Mouse (Mus musculus): Measurements from ENCODE around the gene Acad12.

Gene Acad12

DNA sequence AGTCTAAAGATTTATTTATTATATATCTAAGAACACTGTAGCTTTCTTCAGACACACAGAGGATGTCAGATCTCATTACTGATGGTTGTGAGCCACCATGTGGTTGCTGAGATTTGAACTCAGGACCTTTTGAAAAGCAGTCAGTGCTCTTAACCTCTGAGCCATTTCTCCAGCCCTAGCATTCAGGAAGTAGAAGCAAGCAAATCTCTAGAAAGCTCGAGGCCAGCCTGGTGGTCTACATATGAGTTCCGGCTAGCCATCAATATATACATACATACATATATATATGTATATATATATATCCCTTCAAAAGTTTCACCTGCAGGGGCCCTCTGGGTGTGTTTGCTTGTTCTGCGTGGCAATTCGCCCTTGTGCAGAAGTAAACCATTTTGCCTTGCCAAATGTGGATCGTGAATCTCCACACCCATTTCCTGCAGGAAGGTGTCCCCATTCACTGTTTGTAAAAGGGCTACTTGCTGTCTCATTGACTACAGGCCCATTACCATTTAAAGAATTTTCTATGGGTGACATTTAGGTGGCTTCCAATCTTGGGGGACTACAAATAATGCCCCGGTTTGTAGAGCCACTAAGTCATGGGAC lies 23.9 kb downstream of the Acad12 start:
- ChIA-PET CTCF (interaction anchor here in 2 of 4 experiments (1.2 to 2.5 kb wide), 2 partner anchors 11 kb away, joined by 3 to 8 read pairs; no protein-coding TSS in a partner anchor), POLR2A (interaction anchor here in 3 of 4 experiments (0.6 to 3.6 kb wide), 5 partner anchors 12 to 110 kb away, joined by 3 to 21 read pairs (median 3); no protein-coding TSS in a partner anchor)

DNA sequence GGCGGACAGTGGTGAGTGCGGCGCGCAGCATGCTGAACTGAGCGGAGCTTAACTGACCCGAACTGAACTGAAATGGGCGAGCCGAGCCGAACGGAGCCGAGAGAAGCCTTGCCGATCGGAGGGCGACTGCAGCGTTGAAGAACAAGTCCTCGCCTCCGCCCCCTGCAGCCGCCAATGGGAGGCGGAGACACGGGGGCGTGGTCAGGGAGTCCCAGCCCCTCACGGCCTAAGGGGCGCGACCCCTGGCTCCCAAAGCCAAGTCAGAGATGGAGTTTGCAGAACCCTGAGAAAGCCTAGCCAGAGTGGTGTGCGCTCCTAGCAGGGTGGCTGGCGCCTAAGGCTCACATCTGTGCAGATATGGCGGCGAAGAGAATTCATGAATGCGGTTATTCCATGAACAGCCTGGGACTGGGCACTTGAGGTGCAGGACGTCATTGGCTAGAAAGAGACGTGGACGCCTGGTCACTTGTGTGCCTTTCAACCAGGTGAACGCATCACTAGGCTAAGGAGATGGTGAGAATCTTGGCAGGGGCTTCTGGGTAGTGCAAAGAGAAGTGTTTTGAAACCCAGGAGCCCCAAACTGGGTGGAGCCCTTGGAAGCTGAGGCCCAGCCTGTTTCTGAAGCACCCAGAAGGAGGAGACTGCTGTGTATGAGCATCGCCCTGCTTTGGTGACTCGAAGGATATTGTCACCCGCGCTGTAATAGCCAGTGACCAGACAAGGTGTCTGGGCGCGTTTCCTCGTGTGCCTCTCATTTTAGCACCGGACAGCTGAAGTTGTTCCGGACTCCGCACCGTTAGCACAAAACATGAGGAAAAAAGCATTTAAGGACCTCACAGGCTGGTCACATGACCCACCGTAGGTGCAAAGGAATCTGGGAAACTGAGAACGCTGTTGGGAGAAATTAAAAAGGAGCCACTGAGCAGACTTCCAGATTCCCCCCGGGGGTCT lies 25.0 kb downstream of the Acad12 start, which contains the start of gene Aldh2:
Gene Aldh2, minus strand, starts transcription at position 374 of the 951 bp plus-strand sequence.
- ChIA-PET CTCF (interaction anchor here in 2 of 4 experiments (0.6 to 2.8 kb wide), 6 partner anchors 8 to 59 kb away, joined by 3 to 12 read pairs (median 6); no protein-coding TSS in a partner anchor), POLR2A (interaction anchor here in 3 of 4 experiments (0.6 to 3.6 kb wide), 20 partner anchors 9 to 261 kb away, joined by 3 to 21 read pairs (median 4); no protein-coding TSS in a partner anchor)

DNA sequence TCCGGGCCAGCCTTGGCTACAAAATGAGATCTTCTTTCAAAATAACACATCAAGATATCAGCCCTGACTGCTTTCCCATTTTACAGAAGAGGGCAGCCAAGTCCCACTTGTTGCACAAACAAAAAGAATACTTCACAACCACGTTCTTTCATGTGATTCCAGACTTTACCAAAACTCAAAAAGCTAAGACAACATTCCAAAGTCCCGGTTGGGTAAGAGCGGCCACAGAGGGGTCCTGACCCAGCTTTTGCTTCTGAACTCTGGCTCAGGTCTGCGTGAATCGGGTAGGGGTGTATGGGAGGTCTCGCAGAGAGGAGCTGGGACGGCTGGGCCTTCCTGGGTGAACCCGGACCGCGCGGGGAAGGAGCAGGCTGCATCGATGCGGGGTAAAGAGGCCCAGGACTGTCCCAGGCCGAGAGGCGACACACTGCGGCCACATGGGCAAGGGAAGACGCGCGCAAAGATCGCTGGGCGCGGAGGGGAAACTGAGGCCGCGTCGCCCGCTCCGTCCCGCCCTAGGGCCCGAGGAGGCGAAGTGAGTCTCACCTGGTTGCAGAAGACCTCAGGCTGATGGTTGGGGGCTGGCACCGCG lies 25.8 kb downstream of the Acad12 start:
- CTCF ChIA-PET = interaction anchor here (0.5 to 2.8 kb wide), 8 partner anchors 9 to 346 kb away, joined by 3 to 12 read pairs (median 4); no protein-coding TSS in a partner anchor
- POLR2A ChIA-PET = interaction anchor here in 3 of 4 experiments (0.6 to 3.6 kb wide), 20 partner anchors 8 to 1761 kb away, joined by 3 to 21 read pairs (median 4); partner anchors contain the start of gene Mapkapk5 (in 1 of the 3)

DNA sequence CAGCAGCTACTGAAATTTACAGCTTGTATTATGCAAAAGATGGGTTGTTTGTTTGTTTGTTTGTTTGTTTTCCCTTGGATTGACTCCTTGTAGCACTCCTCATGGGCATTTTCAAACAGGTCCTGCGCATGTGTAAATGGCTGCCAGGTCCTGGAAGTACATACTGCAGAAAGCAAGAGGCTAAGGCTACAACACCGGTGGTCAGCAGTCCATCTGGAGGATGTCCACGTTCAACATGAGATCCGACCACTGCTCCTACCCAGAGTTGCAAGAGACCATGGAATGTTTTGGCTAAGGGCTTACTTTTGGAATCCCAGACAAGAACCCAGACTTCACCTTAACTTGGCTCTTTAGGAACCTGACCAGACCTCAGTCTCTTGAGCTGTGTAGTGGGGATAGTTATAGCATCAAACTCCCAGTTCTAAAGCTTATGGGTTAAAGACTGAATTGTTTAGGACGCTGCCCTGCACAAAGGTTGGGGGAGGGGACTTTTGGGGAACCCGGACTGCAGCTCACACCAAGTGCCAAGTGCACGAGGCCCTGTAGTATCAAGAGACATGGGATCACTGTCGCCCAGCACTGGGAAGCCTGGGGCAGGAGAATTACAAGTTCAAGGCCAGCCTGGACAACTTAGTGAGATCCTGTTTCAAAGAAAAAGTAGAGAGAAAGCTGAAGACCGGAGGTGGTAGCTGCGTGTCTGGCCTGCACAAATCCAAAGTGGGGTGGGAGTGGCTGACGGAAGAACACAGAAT lies 26.5 kb downstream of the Acad12 start:
- ChIA-PET CTCF (interaction anchor here (0.5 to 2.8 kb wide), 8 partner anchors 9 to 1333 kb away, joined by 3 to 12 read pairs (median 5); no protein-coding TSS in a partner anchor), POLR2A (interaction anchor here (0.6 to 3.6 kb wide), 23 partner anchors 8 to 1762 kb away, joined by 3 to 21 read pairs (median 4); partner anchors contain the start of gene Mapkapk5 (in 1 of the 4))

DNA sequence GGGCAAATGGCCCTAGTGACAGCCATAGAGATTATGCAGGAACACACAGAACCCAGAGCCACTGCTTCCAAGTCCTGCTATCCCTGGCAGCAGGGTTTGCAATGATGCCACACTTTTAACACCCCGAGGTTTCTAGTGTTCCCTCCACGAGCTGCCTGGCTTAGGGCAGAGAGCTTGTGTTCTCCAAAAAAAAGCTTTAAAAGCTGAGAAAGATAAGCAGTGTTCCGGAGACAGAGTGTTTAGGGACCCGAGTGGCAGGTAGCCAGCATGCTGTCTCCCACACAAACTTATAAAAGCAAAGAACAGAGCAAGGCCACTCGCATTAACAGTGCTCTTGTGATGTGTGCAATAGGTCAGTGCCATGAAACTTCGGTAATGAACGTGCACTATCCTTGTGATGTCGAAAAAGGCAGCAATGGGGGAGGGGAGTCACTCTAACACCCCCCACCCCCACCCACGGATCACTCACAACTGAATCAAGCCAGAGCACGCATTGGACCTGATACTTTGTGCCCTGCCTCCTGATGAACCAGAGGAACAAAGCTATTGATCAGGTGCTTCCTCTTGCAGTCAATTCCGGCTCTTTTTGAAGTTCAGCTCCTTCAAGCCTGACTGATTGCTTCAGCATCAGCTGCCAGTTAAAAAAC lies 27.2 kb downstream of the Acad12 start:
- POLR2A ChIA-PET = interaction anchor here (0.6 to 3.6 kb wide), 16 partner anchors 9 to 1467 kb away, joined by 3 to 21 read pairs (median 4); partner anchors contain the start of gene Mapkapk5 (in 1 of the 4)
- CTCF ChIA-PET = interaction anchor here in 3 of 4 experiments (0.7 to 2.8 kb wide), 5 partner anchors 10 to 1334 kb away, joined by 3 to 12 read pairs (median 6); no protein-coding TSS in a partner anchor

DNA sequence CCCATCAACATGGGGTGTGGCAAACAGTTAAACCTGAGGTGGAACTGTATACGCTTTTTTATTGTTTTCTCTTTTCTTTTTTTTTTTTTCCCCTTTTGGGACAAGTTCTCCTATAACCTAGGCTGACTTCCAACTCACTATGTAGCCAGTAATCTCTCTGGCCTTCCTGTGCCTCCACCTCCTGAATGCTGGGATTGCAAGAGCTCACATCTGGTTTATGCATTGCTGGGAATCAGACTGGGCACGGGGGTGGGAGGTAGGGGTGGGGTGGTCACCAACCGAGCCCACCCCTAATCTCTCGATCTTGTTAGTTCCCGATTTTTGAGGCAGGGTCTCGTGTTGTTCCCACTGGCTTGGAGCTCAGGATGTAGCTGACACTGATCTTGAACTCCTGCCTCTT lies 28.8 kb downstream of the Acad12 start:
- ChIA-PET CTCF (interaction anchor here (0.6 to 1.4 kb wide), 4 partner anchors 9 to 81 kb away, joined by 3 to 12 read pairs (median 4); no protein-coding TSS in a partner anchor), POLR2A (interaction anchor here in 2 of 4 experiments (0.6 to 2.0 kb wide), 8 partner anchors 9 to 265 kb away, joined by 3 to 9 read pairs (median 3); no protein-coding TSS in a partner anchor)

DNA sequence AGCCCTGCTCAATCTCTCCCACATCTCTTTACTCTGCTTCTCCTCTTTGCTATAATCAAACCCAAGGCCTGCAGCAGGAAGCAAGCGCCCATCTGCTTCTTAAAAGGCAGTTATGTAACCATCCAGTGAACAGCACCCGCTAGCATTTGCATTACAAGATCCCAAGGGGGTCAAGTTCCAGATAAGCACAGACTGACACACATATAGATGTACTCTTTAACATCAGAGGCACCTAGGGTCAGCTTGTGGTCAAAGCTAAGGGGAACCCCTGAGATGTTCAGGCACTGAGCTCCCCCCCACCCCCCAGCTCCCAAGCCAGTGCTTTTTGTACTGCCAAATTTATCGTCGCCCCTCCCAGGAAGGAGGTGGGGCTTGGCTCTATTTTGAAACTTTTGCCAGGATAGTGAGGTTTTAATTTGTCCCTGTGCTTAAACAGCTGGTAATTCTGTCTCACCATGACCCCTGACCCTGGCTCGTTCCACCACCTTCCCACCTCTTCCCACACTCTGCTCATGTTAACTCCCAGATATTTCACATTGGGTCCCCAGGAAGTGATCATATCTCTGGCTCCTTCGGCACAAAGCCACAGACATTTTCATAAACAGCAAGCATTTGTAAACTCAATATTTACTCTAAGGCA lies 32.2 kb downstream of the Acad12 start:
- ChIA-PET CTCF (interaction anchor here in 3 of 4 experiments (0.6 to 1.2 kb wide), 5 partner anchors 15 to 1248 kb away, joined by 3 to 16 read pairs (median 3); no protein-coding TSS in a partner anchor), POLR2A (interaction anchor here in 3 of 4 experiments (0.6 to 1.7 kb wide), 8 partner anchors 10 to 107 kb away, joined by 3 to 10 read pairs (median 4); no protein-coding TSS in a partner anchor)

DNA sequence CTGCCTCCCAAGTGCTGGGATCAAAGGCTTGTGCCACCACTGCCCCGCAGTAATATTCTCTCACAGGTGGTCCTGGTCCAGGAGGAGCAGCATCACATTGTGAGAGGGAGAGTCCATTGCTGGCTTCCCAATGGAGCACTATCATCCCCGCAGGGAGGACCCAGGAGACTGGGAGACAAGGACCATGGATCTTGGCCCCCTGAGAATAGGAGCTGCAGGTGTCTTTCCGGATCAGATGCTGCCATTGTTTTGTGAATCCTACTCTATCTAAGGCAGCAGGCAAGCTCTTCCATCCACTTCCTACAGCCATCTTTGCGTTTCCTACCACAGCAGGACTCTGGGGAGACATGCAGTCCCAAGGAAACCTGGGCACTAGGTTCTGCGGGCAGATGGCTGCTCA lies 33.0 kb downstream of the Acad12 start:
- POLR2A ChIA-PET = interaction anchor here in 3 of 4 experiments (0.6 to 1.7 kb wide), 6 partner anchors 11 to 488 kb away, joined by 3 to 5 read pairs (median 3); no protein-coding TSS in a partner anchor
- CTCF ChIA-PET = interaction anchor here in 1 of 4 experiments (1.2 kb wide), 1 partner anchor 16 kb away, joined by 3 read pairs; no protein-coding TSS in a partner anchor

DNA sequence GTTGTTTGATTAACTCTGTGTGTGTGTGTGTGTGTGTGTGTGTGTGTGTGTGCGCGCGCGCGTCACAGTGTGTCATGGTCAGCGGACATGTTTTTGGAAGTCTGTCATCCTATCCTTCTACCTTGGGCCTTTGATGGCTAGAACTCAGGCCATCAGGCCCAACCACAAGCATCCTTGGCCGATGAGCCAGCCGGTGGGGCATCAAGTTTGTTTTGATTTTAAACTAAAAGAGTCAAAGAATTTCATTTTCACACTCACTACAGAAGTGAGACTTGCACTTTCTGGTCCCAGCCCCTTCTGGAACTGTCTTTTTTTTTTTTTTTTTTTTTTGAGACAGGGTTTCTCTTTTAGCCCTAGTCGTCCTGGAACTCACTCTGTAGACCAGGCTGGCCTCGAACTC lies 33.7 kb downstream of the Acad12 start:
- POLR2A ChIA-PET = interaction anchor here in 3 of 4 experiments (0.6 to 4.3 kb wide), 9 partner anchors 8 to 597 kb away, joined by 3 to 21 read pairs (median 4); partner anchors contain the start of gene Aldh2 (in 1 of the 3)
- CTCF ChIA-PET = interaction anchor here (0.5 to 1.6 kb wide), 10 partner anchors 9 to 607 kb away, joined by 3 to 8 read pairs (median 4); partner anchors contain the start of gene Aldh2 (in 1 of the 4)

DNA sequence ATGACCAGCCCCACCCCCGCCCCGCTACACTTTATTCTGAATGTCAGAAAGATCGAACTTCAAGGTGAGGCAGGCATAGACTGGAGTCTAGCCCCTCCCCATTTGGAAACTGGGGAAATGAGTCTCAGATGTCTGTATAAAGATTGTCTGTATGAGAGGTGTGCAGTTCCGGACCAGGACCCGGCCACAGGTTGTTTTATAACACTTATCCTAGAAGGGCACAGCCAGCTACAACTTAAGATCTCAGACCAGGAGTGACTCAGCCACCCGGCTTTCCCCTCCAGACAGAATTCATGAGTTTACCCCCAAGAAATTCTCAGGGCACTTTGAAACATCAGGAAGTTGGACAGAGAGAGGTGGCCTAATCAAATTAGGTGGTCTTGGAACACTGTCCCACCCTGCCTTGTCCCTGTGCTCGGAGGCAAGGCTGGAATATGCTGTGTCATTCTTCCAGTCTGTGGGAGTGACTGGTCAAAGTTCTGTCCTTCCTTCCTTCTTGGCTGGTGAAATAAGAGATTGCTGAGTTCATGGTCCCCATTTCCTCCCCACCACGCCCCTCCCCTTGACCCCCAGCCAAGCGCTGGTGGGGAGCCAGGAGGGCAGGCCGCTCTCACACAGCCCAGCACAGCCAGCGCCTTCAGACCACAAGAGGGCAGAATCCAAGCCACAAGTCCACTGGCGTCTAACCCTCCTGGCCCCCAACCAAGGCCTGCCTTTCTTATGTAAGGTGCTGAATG lies 34.8 kb downstream of the Acad12 start:
- ChIA-PET POLR2A (interaction anchor here in 3 of 4 experiments (0.6 to 4.3 kb wide), 13 partner anchors 9 to 598 kb away, joined by 3 to 21 read pairs (median 4); partner anchors contain the start of gene Aldh2 (in 2 of the 3)), CTCF (interaction anchor here (0.6 to 1.6 kb wide), 9 partner anchors 9 to 1354 kb away, joined by 3 to 8 read pairs (median 4); partner anchors contain the start of gene Aldh2 (in 1 of the 4))

DNA sequence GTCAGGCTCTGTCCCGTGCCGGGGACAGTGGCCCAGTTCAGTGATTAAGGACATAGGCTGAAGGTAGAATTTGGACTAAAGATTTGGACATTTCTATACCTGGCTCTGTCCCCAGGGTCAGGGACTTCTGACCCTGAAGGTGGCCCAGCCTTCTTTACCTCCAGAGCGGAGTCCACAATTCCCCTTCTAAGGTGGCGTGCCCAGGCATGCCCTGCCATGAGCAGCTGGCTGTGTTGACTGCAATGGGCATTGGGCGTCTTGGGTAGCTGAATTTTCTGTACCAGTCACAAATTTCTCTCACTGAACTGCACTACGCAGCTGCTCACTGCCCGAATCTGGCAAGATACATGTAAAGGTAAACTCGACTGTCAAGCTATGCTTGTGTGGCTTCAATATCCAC lies 36.8 kb downstream of the Acad12 start:
- ChIA-PET POLR2A (interaction anchor here (0.5 to 4.3 kb wide), 11 partner anchors 9 to 596 kb away, joined by 3 to 21 read pairs (median 4); partner anchors contain the start of genes Aldh2 (in 1 of the 4) and Sh2b3 (in 1 of the 4)), CTCF (interaction anchor here in 3 of 4 experiments (0.6 to 1.5 kb wide), 3 partner anchors 24 to 197 kb away, joined by 3 to 18 read pairs (median 4); no protein-coding TSS in a partner anchor)

DNA sequence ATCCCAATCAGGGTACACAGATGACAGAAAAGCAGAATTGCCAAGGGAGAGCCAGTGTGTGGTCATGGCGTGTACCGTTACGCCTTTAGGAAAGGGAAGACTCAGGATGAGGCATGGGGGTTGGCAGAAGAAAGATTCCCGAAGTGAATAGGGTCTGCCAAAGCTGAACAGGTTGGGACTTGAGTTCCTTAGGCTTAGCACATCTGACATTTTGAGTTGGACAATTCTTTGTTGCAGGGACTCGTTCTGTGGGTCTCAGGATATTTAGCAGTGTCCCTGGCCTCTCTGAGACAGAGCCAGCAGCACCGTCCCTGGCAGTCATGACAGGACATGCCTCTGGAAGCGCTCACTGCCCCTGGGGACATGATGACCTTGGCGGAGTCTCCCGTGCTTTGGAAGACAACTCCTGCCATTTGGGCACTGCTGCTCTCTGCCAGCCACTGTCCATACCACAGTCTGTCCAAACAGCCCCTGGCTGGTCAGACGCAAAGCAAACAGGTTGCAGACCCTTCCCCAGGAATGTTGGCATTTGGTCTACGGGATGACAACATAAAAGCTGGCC lies 41.7 kb downstream of the Acad12 start:
- ChIA-PET CTCF (interaction anchor here in 3 of 4 experiments (0.6 to 1.1 kb wide), 4 partner anchors 15 to 391 kb away, joined by 3 to 6 read pairs (median 3); no protein-coding TSS in a partner anchor), POLR2A (interaction anchor here in 2 of 4 experiments (0.7 to 1.9 kb wide), 4 partner anchors 11 to 490 kb away, joined by 3 to 4 read pairs (median 4); partner anchors contain the start of gene Mapkapk5 (in 1 of the 2))

DNA sequence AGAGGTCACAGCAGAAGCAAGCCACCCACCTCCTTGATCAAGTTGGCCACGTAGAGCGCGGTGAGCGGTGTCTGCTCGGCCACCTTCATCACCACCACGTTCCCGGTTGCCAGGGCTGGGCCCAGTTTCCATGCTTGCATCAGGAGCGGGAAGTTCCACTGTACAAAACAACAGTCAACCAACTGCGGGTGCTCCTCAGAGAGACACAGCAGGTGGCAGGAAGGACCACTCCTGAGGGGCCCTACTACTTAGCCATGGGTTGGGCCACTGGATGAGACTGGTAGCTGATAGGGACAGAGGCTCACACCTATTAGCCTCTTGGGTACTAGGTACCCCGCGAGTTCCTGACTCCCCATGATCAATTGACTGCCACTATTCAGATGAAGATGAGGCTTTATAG lies 42.9 kb downstream of the Acad12 start:
- POLR2A ChIA-PET = interaction anchor here in 2 of 4 experiments (0.5 to 1.4 kb wide), 4 partner anchors 9 to 112 kb away, joined by 3 to 4 read pairs (median 4); partner anchors contain the start of gene Mapkapk5 (in 1 of the 2)
- CTCF ChIA-PET = interaction anchor here in 2 of 4 experiments (1.0 to 1.1 kb wide), 3 partner anchors 13 to 60 kb away, joined by 3 read pairs; no protein-coding TSS in a partner anchor

DNA sequence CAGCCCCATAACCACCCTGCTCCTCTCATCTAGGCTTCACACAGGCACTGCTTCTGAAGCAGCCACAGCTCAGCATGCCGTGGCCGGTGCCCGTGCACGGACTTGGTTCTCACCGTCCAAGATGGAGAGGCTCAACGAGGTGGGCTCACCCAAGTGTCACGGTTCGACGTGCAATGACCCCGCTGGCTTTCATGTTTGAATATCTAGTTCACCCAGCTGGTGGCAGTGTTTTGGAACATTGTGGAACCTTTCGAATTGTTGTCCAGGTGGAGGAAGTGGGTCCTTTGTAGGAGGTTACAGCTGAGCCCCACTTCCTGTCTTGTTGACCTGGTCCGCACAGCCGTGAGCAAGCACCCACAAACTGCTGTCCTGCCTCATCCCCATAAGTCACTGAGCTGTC lies 44.6 kb downstream of the Acad12 start:
- ChIA-PET POLR2A (interaction anchor here in 3 of 4 experiments (0.6 to 1.9 kb wide), 10 partner anchors 7 to 1554 kb away, joined by 3 to 5 read pairs (median 4); no protein-coding TSS in a partner anchor), CTCF (interaction anchor here in 3 of 4 experiments (0.6 to 1.5 kb wide), 5 partner anchors 10 to 66 kb away, joined by 3 to 5 read pairs (median 4); no protein-coding TSS in a partner anchor)

All from embryonic stem cell, embryonic (primary cell).